In genomic region chr1:52597761-52598160, GRCm38 (mm10) we compare ENCODE assay signal across 8 mouse cellular contexts. TPM values are rescaled to one million over a fixed set of nuclear protein-coding genes. Genes with fewer than 3 reads are reported as not detected.
DNase-seq lines count a peak whose midpoint lies in the region; ATAC-seq lines count a peak whose summit lies in the region.

No protein-coding gene starts in this region.

- no peaks in the 10 kb centered on the region for H3K27me3 ChIP-seq in neural tube, embryonic 12.5 days (replicated peaks)
- no peaks in the 10 kb centered on the region for H3K27me3 ChIP-seq in heart, embryonic 12.5 days (replicated peaks)
- H3K27me3 ChIP-seq in kidney, embryonic 15.5 days = no peaks in the 10 kb centered on the region
- H3K27me3 ChIP-seq in liver, embryonic 16.5 days (ENCODE audit: control insufficient read depth, insufficient read depth, low read depth, low read length) = no peaks in the 10 kb centered on the region

- H3K4me3 ChIP-seq in neural tube, embryonic 12.5 days = no peak overlapping the region
- H3K4me3 ChIP-seq in heart, embryonic 12.5 days = no peak overlapping the region
- H3K4me3 ChIP-seq in kidney, embryonic 15.5 days (replicated peaks) = 0 out of 2 replicates have a peak overlapping the region, but pooled peaks have one; percentile 10
- H3K4me3 ChIP-seq in liver, embryonic 16.5 days (ENCODE audit: low read depth, low read length) = no peak overlapping the region

- H3K9me3 ChIP-seq in neural tube, embryonic 12.5 days = no peaks in the 10 kb centered on the region
- no peaks in the 10 kb centered on the region for H3K9me3 ChIP-seq in heart, embryonic 12.5 days (replicated peaks)
- H3K9me3 ChIP-seq in kidney, embryonic 15.5 days (replicated peaks) = no peaks in the 10 kb centered on the region
- no peaks in the 10 kb centered on the region for H3K9me3 ChIP-seq in liver, embryonic 16.5 days (replicated peaks; ENCODE audit: control insufficient read depth, low read length)

- H3K4me2 ChIP-seq in neural tube, embryonic 12.5 days (replicated peaks) = no peak overlapping the region
- peak overlapping the region; percentile 47 for H3K4me2 ChIP-seq in heart, embryonic 12.5 days
- peak overlapping the region; percentile 51 for H3K4me2 ChIP-seq in kidney, embryonic 15.5 days
- H3K4me2 ChIP-seq in liver, embryonic 16.5 days (ENCODE audit: low read depth, low read length) = peak overlapping the region; percentile 7; the same call in 1 of the 2 replicates

- peaks cover 5% of the 10 kb centered on the region; the same call in 1 of the 2 replicates for H3K4me1 ChIP-seq in neural tube, embryonic 12.5 days
- H3K4me1 ChIP-seq in heart, embryonic 12.5 days (replicated peaks) = peaks cover 11% of the 10 kb centered on the region; the same call in 1 of the 2 replicates
- peaks cover 13% of the 10 kb centered on the region for H3K4me1 ChIP-seq in kidney, embryonic 15.5 days
- H3K4me1 ChIP-seq in liver, embryonic 16.5 days (ENCODE audit: control insufficient read depth, low read depth, low read length) = no peaks in the 10 kb centered on the region

- peak; percentile 63 for ATAC-seq in neural tube, embryonic 12.5 days (ENCODE audit: low FRiP score, low read depth)
- peak; percentile 48; the same call in 1 of the 2 replicates for ATAC-seq in heart, embryonic 12.5 days (ENCODE audit: insufficient number of reproducible peaks, low FRiP score)
- peak; percentile 82 for ATAC-seq in kidney, embryonic 15.5 days (replicated peaks; ENCODE audit: low FRiP score)
- no peak for ATAC-seq in liver, embryonic 16.5 days (ENCODE audit: low read depth)

- 59% methylated on average over 11 of the region's 11 CpGs for WGBS in neural tube, embryonic 12.5 days
- WGBS in heart, embryonic 12.5 days = 24% methylated on average over 11 of the region's 11 CpGs
- 25% methylated on average over 11 of the region's 11 CpGs for WGBS in kidney, embryonic 15.5 days
- 37% methylated on average over 11 of the region's 11 CpGs for WGBS in liver, embryonic 16.5 days (ENCODE audit: insufficient replicate concordance)

- no peaks in the 10 kb centered on the region for H3K36me3 ChIP-seq in neural tube, embryonic 12.5 days
- H3K36me3 ChIP-seq in heart, embryonic 12.5 days = no peaks in the 10 kb centered on the region
- H3K36me3 ChIP-seq in kidney, embryonic 15.5 days = no peaks in the 10 kb centered on the region
- no peaks in the 10 kb centered on the region for H3K36me3 ChIP-seq in liver, embryonic 16.5 days (ENCODE audit: control insufficient read depth, insufficient read depth)

- no peak overlapping the region for H3K9ac ChIP-seq in neural tube, embryonic 12.5 days
- H3K9ac ChIP-seq in heart, embryonic 12.5 days = no peak overlapping the region
- no peak overlapping the region for H3K9ac ChIP-seq in kidney, embryonic 15.5 days
- no peak overlapping the region for H3K9ac ChIP-seq in liver, embryonic 16.5 days (ENCODE audit: low read depth, low read length)

- no peak for DNase-seq in neural tube, embryonic 10.5 days (ENCODE audit: extremely low spot score, low spot score)
- DNase-seq in cerebellum, adult 8-10 months = peak; percentile 53
- peak; percentile 54 to 56 for DNase-seq in right cerebral cortex, postnatal 10 days (ENCODE audit: low spot score in 2 of 2)
- DNase-seq in urinary bladder, postnatal 36 days (ENCODE audit: low spot score in 2 of 2) = peak; percentile 62 to 74

- no peak overlapping the region for H3K27ac ChIP-seq in neural tube, embryonic 12.5 days
- H3K27ac ChIP-seq in heart, embryonic 12.5 days (ENCODE audit: poor library complexity, severe bottlenecking) = no peak overlapping the region
- H3K27ac ChIP-seq in kidney, embryonic 15.5 days = peak overlapping the region; percentile 54; the same call in 1 of the 2 replicates
- no peak overlapping the region for H3K27ac ChIP-seq in liver, embryonic 16.5 days (ENCODE audit: low read length)

RNA-seq across cellular contexts. Expression of gene Nemp2, which starts 32.7 kb away (rescaled TPM):
- polyA plus RNA-seq in neural tube, embryonic 12.5 days (2016; fragmentation: Nextera tagmentation; extraction: Ambion mirVana) = 8.1 and 9.1 TPM in 2 replicates
- polyA plus RNA-seq in heart, embryonic 12.5 days (2016; fragmentation: Nextera tagmentation; extraction: Ambion mirVana) = 6.7 and 7.8 TPM in 2 replicates
- polyA plus RNA-seq in kidney, embryonic 15.5 days (2015; fragmentation: Nextera tagmentation; extraction: Ambion mirVana) = 10.0 and 11.3 TPM in 2 replicates
- polyA plus RNA-seq in liver, embryonic 16.5 days (2015; fragmentation: Nextera tagmentation; extraction: Ambion mirVana) = 1.3 and 1.5 TPM in 2 replicates
